Mouse (Mus musculus) hindlimb bud, embryonic 11.5 days (tissue): ENCODE data around the gene Mpzl2.

ENCODE experiments used
- DNase-seq: peaks from one replicate; pipeline ENCODE4 v3.0.0-alpha.2; 2012; ENCODE audit warnings: low read depth, low spot score; ENCODE audit errors: extremely low spot score

Mpzl2 gene

GRCm38 (mm10) chr9:45084556-45084955, 45.0 kb downstream of the Mpzl2 start:
- DNase-seq = no peak

GRCm38 (mm10) chr9:45085741-45086690, 46.4 kb downstream of the Mpzl2 start:
- DNase-seq = no peak

DNA sequence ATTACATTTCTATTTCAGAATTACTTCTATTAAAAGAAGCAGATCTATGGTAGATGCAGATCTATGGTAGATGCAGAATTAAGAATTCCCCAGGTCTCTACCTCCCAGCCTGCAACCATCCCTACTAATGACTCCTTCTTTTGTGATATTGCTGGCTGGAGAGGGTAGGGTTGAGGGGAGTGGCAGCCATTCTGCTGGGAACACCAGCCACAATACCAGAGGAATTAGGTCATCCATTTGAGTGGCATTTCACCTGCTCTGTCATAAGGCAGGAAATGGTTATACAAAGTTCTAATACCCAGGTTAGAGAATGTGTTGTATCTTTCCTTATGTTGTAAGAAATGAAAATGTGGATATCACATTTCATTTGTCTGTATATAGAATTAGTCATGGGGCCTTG, 48.4 kb downstream of the Mpzl2 start:
- DNase-seq = no peak

GRCm38 (mm10) chr9:45090811-45091210, 51.2 kb downstream of the Mpzl2 start:
- no peak for DNase-seq

GRCm38 (mm10) chr9:45092641-45093040, 53.0 kb downstream of the Mpzl2 start:
- no peak for DNase-seq

- no peak for DNase-seq
These were observed 55.7 kb downstream of the Mpzl2 start for GRCm38 (mm10) chr9:45095149-45095937.

- DNase-seq = no peak
These were observed 58.3 kb downstream of the Mpzl2 start for GRCm38 (mm10) chr9:45097877-45098276.

DNA sequence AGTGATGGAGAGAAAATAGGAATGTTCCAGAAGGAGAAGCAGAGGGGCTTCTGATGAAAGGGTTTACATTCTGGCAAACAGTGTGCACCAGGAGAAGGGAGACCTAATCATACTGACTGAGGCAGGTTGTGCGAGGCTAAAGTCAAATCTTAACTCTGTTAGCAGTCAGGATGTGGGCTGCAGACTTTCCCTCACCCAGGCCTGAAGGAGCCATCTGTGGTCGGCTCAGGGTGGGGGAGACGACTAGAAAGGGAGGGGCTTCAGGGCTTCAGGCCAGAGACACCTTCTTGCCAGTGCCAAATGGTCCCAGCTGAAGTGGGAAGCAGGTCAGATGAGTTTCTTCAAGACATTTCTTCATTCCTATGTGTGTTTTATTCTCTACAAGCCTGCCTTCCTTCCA, 58.8 kb downstream of the Mpzl2 start:
- DNase-seq = no peak

GRCm38 (mm10) chr9:45102528-45102927, 62.9 kb downstream of the Mpzl2 start:
- no peak for DNase-seq

DNA sequence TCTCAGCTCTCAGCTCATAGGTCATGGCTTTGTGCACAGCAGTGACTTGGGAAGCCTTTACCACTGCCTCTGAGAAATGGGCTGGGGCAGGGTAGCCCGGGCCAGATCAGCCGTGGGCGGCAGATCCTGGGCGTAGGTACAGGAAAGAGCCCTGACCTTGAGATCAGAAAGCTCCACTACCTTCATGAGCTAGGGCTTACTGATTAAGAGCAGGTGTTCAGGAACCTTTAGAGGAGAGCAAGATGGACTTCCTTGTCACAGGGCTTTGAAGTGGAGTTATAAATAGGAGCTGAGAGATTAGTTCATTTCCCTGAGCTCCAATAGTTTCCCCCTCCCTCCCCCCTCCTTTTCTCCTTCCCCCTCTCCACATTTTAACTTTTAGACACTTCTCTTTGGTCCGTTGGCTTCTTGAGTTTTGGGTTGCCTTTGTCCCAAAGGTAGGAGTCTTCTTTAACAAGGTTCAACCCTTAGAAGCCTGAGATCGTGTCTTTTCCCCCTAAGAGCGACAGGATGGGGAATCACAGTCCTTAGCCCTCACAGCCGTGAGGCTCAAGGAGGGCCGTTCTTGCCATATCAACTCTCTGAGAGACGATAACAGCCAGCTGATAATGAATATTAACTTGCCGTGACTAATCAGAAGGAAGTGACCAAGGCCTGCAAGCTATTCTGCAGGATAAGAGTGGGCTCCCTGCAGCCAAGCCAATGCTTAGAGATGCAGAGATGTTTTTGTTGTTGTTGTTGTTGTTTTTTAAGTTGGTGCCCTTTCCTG, 63.8 kb downstream of the Mpzl2 start:
- DNase-seq = no peak
